Mouse (Mus musculus) kidney, adult 2 months (tissue): ENCODE measurements around the gene Vmn1r213.

ENCODE experiments used
- CTCF ChIP-seq: fragments of 200-500 bp; conservative IDR thresholded peaks from 2 replicates; pipeline ENCODE4 v1.5.1; 2011; ENCODE audit warnings: low read depth, mild to moderate bottlenecking, control low read depth, low read length, moderate library complexity, mixed read lengths; ENCODE audit not compliant: insufficient read depth, insufficient read length
- POLR2A ChIP-seq: fragments of 200-500 bp; IDR thresholded peaks from one replicate; pipeline ENCODE4 v1.6.1; 2011; ENCODE audit warnings: low read depth, low read length, control low read depth

DNA sequence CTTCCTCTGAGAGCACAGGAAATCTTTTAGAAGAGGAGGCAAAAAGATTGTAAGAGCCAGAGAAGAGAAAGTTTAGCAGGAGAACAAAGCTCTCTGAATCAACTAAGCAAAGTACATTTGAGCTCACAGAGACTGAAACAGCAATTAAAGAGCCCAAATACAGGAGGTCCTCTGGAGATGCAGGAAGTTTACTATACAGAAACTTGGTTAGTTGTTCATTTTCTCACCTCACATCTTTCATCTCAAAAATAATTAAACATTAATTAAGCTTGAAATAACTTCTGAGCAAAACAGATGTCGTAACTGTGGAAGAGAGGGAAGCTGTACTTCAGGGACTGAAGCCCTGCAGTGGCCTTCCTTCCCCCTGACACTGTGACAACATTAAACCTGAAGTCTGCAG lies at the start of gene Vmn1r213:
- TF ChIP-seq POLR2A (no peak), CTCF (no peak)
